Mouse (Mus musculus) frontal cortex, adult 2 months (tissue): ENCODE data around the gene Gm17067. TPM values are rescaled to one million over a fixed set of nuclear protein-coding genes. Genes with fewer than 3 reads are reported as not detected.
"Not testable (repeated sequence)": the region's sequence is repeated elsewhere in the genome, so short reads cannot be mapped to it uniquely, and the experiment has no call there.

Experiments
- DNase-seq, 2 experiments: peaks; one replicate each; pipeline ENCODE4 v3.0.0; 2022; ENCODE audit warnings: low spot score in 1 of 2; ENCODE audit errors: extremely low spot score in 1 of 2
- polyA plus RNA-seq: library from polyadenylated mRNA; depleted of rRNA; stranded (reverse); fragments of >200 nt; gene quantifications from 2 replicates; pipeline ENCODE4 v1.2.3, GENCODE M21; 2012; rRNA removed

Gene Gm17067
- not detected in 2 replicates for polyA plus RNA-seq

- not testable (repeated sequence) for DNase-seq
Measured at GRCm38 (mm10) chr7:42726917-42727316, at the start of gene Gm17067. Gene Gm17067, minus strand, starts transcription at chr7:42727017.

GRCm38 (mm10) chr7:42749836-42750235 lies 23.0 kb upstream of the Gm17067 start:
- DNase-seq, result no peak

- no peak for DNase-seq
Measured at GRCm38 (mm10) chr7:42738536-42739210, 11.9 kb upstream of the Gm17067 start.

GRCm38 (mm10) chr7:42693251-42693650 lies 33.6 kb downstream of the Gm17067 start:
- not testable (repeated sequence) for DNase-seq

GRCm38 (mm10) chr7:42692362-42693158 lies 34.3 kb downstream of the Gm17067 start, which contains the start of gene Zfp975:
Gene Zfp975, minus strand, starts transcription at chr7:42692742.
- DNase-seq, result peak; percentile 81 to 89

GRCm38 (mm10) chr7:42680081-42680480 lies 46.7 kb downstream of the Gm17067 start:
- DNase-seq, result not testable (repeated sequence)

- not testable (repeated sequence) for DNase-seq
Measured at GRCm38 (mm10) chr7:42679646-42680045, 47.2 kb downstream of the Gm17067 start.

- not testable (repeated sequence) for DNase-seq
Measured at GRCm38 (mm10) chr7:42660140-42660539, 66.7 kb downstream of the Gm17067 start.

Other genes with a start within 250 kb of the Gm17067 start
- gene Zfp141, start 221.3 kb downstream of the Gm17067 start, polyA plus RNA-seq, result 10.3 and 11.8 TPM in 2 replicates
- gene Gm21028, start 148.4 kb downstream of the Gm17067 start, polyA plus RNA-seq, result not detected in 2 replicates
- 0.86 and 1.1 TPM in 2 replicates for gene Zfp977, start 134.5 kb downstream of the Gm17067 start, polyA plus RNA-seq
- 1.6 and 2.0 TPM in 2 replicates for gene Zfp976, start 84.4 kb downstream of the Gm17067 start, polyA plus RNA-seq
- gene Zfp975, start 34.3 kb downstream of the Gm17067 start, polyA plus RNA-seq, result 4.4 and 4.8 TPM in 2 replicates
- gene Vmn2r62, start 66.5 kb upstream of the Gm17067 start, polyA plus RNA-seq, result not detected in 2 replicates
- not detected in 2 replicates for gene Gm2381, start 140.2 kb upstream of the Gm17067 start, polyA plus RNA-seq
- not detected in 2 replicates for gene Vmn2r63, start 206.8 kb upstream of the Gm17067 start, polyA plus RNA-seq